Mouse (Mus musculus): Measurements from ENCODE around the gene Anxa9.

- TF ChIP-seq POLR2A (IDR thresholded peaks at IDR 0.05; ENCODE audit: extremely low read depth, insufficient read depth, low read length) (no peak), CTCF (IDR thresholded peaks at IDR 0.05; ENCODE audit: low read depth, low read length) (no peak)
Measured at GRCm38 (mm10) chr3:95331528-95331927, 24.6 kb upstream of the Anxa9 start.

All from liver, adult 2 months (tissue).